Mouse (Mus musculus): ENCODE results near the gene Cry2. TPM values are rescaled to one million over a fixed set of nuclear protein-coding genes. Genes with fewer than 3 reads are reported as not detected.

The Cry2 gene
- 10 to 100 TPM; 51.4 to 52.4 TPM for total RNA-seq (2023)

GRCm38 (mm10) chr2:92433578-92434374, at the start of gene Cry2:
Cry2 (minus strand) TSS chr2:92434043.

GRCm38 (mm10) chr2:92459921-92460707, 26.3 kb upstream of the Cry2 start, which contains the start of gene Slc35c1:
Slc35c1 (minus strand) TSS chr2:92460538.

GRCm38 (mm10) chr2:92401091-92401561, 32.7 kb downstream of the Cry2 start, which contains the start of gene Mapk8ip1:
Mapk8ip1 (minus strand) TSS chr2:92401263.

GRCm38 (mm10) chr2:92381901-92382588, 51.8 kb downstream of the Cry2 start, which contains the start of gene 1700029I15Rik:
1700029I15Rik (plus strand) TSS chr2:92382538.

GRCm38 (mm10) chr2:92374514-92374913, 59.3 kb downstream of the Cry2 start, which contains the start of the genes Pex16 and Large2:
Pex16 (plus strand) TSS chr2:92374676.
Large2 (minus strand) TSS chr2:92374869.

Other genes with a start within 250 kb of the Cry2 start
- 10 to 100 TPM; 30.8 to 38.2 TPM for gene Pex16, start 59.4 kb downstream of the Cry2 start, total RNA-seq (2023)
- under 1 TPM in 1 of 2 experiments, not detected in 1; 0.90 TPM for gene Large2, start 59.2 kb downstream of the Cry2 start, total RNA-seq (2023)
- 10 to 100 TPM in 1 of 2 experiments, 1 to 10 TPM in 1; 7.8 to 11.5 TPM for gene 1700029I15Rik, start 51.5 kb downstream of the Cry2 start, total RNA-seq (2023)
- gene Mapk8ip1, start 32.8 kb downstream of the Cry2 start, total RNA-seq (2023) = under 1 TPM; 0.33 to 0.38 TPM
- gene Slc35c1, start 26.5 kb upstream of the Cry2 start, total RNA-seq (2023) = 10 to 100 TPM; 30.7 to 33.1 TPM
- gene Chst1, start 165.7 kb upstream of the Cry2 start, total RNA-seq (2023) = under 1 TPM in 1 of 2 experiments, not detected in 1; 0.64 TPM